Mouse (Mus musculus) cerebellum, adult 2 months (tissue): ENCODE data around the gene Asap2. TPM values are rescaled to one million over a fixed set of nuclear protein-coding genes. Genes with fewer than 3 reads are reported as not detected.
A peak's percentile ranks its signal among the peaks of the same experiment; 100 is the strongest.

ENCODE experiments used
- DNase-seq, 2 experiments: peaks; one replicate each; pipeline ENCODE4 v3.0.0; 2021
- H3K27ac ChIP-seq: fragments of 200-500 bp; 2 replicates; pipeline ENCODE4 v1.5.1; 2012; ENCODE audit warnings: low read length, control low read depth, inconsistent platforms; ENCODE audit not compliant: insufficient read depth
- H3K27me3 ChIP-seq: fragments of 200-500 bp; 2 replicates; pipeline ENCODE4 v1.6.1; 2012; ENCODE audit warnings: inconsistent platforms, mild to moderate bottlenecking, low read length, moderate library complexity; ENCODE audit not compliant: control insufficient read depth, insufficient read depth
- H3K4me1 ChIP-seq: fragments of 200-500 bp; 2 replicates; pipeline ENCODE4 v1.6.1; 2011; ENCODE audit warnings: low read length; ENCODE audit not compliant: control insufficient read depth, insufficient read depth
- H3K4me3 ChIP-seq: fragments of 200-500 bp; replicated peaks from 2 replicates; pipeline ENCODE3; 2011; ENCODE audit warnings: mild to moderate bottlenecking, low read depth, low read length, control low read depth; ENCODE audit not compliant: insufficient read depth
- CTCF ChIP-seq: fragments of 200-500 bp; IDR thresholded peaks from 2 replicates; pipeline ENCODE4 v1.5.1; 2011; ENCODE audit warnings: low read depth, mild to moderate bottlenecking, control low read depth, low read length, moderate library complexity, borderline replicate concordance; ENCODE audit not compliant: insufficient read depth
- POLR2A ChIP-seq: fragments of 200-500 bp; IDR thresholded peaks from 2 replicates; pipeline ENCODE4 v1.6.1; 2011; ENCODE audit warnings: low read length, control low read depth, borderline replicate concordance; ENCODE audit not compliant: insufficient read depth
- WGBS: fragments of 180-500 bp; shearing (Covaris S2); methylation state at CpG from one replicate; pipeline ENCODE4 v1.1.7; 2018; 5-methylcytosine and 5-hydroxymethylcytosine counted together
- polyA plus RNA-seq: library from polyadenylated mRNA; depleted of rRNA; stranded (reverse); fragments of >200 nt; gene quantifications from 2 replicates; pipeline ENCODE4 v1.2.3, GENCODE M21; 2012

The Asap2 gene
- polyA plus RNA-seq, 1 experiment = 27.1 TPM

DNA sequence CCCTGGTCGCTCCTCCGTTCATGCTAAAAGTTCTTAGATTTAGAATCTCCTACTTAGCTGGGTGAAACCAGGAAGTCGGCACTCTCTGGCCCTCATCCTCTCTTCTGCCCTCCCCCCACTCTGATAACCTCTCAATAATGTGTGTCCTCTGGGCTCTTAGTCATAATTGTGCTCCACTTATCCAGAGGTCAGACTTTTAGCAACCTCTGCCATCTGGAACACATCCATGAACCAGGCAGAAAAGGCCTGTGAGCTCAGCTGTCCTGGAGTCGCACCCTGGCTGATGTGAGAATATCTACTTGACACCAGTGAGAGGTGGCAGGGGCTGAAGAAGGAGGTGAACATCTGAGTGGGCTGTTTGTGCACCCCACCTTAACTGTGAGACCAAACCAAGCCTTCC, 156.6 kb downstream of the Asap2 start:
- H3K27me3 ChIP-seq = no peaks in the 10 kb centered on the region
- no peak overlapping the region for H3K27ac ChIP-seq
- no peak overlapping the region for H3K4me3 ChIP-seq
- 83% methylated on average over 4 of the region's 4 CpGs for WGBS
- TF ChIP-seq POLR2A (no peak), CTCF (no peak)
- DNase-seq = no peak
- peaks cover 17% of the 10 kb centered on the region for H3K4me1 ChIP-seq

DNA sequence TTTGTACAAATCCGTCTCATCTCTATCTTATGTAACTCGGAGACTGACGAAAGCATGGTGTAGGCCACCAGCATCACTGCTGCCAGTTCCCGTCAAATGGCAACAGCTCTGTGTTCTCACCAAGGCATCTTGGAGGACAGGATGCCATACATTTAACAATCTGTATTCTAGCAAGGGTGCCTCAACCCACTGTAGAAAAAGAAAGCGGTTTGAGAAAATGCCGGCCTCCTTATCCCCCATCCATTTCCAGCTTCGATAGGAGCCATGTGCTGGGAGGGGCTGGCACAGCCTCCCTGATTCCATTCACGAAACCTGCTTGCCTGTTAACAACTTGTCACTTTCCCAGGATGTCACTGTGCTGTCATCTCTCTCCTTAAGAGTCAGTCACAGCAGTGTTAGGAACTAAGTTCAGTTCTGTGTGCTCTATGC, 163.0 kb downstream of the Asap2 start:
- H3K27ac ChIP-seq = no peak overlapping the region
- WGBS = 42% methylated on average over 8 of the region's 8 CpGs

DNA sequence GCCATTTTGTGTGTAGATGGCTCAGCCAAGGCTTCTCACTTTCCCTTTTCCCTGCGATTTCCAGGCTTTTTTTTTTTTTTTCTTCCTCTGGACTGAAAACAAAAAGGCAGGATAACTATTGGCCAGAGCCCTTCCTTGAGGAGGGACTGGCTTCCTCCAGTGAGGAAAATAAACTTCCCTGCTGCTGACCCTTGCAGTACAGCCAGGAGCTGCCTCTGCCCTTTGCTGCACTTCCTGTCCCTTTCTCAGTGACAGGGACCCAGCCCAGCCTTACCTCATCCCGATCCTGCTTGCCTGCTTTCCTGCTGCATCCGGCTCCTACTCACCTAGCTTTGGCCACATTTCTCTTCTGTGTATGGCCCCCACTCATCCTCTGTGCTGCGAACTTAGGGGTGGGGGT, 164.8 kb downstream of the Asap2 start:
- 74% methylated on average over 4 of the region's 4 CpGs for WGBS
- TF ChIP-seq POLR2A (no peak), CTCF (no peak)
- DNase-seq = peak in 1 of 2 experiments; percentile 17
- Histone ChIP-seq H3K4me3 (no peak overlapping the region), H3K27ac (no peak overlapping the region), H3K27me3 (no peaks in the 10 kb centered on the region), H3K4me1 (peaks cover 30% of the 10 kb centered on the region)

More for the DNA sequence above, 163.0 kb downstream of the Asap2 start:
- no peak overlapping the region for H3K4me3 ChIP-seq
- peaks cover 26% of the 10 kb centered on the region for H3K4me1 ChIP-seq
- DNase-seq = peak; percentile 43 to 61
- TF ChIP-seq POLR2A = no peak
- TF ChIP-seq CTCF = no peak
- H3K27me3 ChIP-seq = no peaks in the 10 kb centered on the region

- Histone ChIP-seq H3K4me1 (peaks cover 32% of the 10 kb centered on the region), H3K4me3 (no peak overlapping the region), H3K27ac (no peak overlapping the region), H3K27me3 (no peaks in the 10 kb centered on the region)
- no peak for DNase-seq
- no peak for TF ChIP-seq CTCF
- TF ChIP-seq POLR2A = no peak
- WGBS = 53% methylated on average over 7 of the region's 7 CpGs
Observed at GRCm38 (mm10) chr12:21159304-21159703, 169.0 kb downstream of the Asap2 start.

- peak overlapping the region; percentile 13; the same call in 1 of the 2 replicates for H3K27ac ChIP-seq
- H3K4me3 ChIP-seq = peak overlapping the region; percentile 27
- H3K27me3 ChIP-seq = no peaks in the 10 kb centered on the region
- 16% methylated on average over 8 of the region's 8 CpGs for whole genome bisulfite sequencing
- DNase-seq = peak; percentile 65 to 66
- H3K4me1 ChIP-seq = peaks cover 32% of the 10 kb centered on the region
- TF ChIP-seq POLR2A (no peak), CTCF (no peak)
Observed at GRCm38 (mm10) chr12:21160327-21160828, 170.1 kb downstream of the Asap2 start.

DNA sequence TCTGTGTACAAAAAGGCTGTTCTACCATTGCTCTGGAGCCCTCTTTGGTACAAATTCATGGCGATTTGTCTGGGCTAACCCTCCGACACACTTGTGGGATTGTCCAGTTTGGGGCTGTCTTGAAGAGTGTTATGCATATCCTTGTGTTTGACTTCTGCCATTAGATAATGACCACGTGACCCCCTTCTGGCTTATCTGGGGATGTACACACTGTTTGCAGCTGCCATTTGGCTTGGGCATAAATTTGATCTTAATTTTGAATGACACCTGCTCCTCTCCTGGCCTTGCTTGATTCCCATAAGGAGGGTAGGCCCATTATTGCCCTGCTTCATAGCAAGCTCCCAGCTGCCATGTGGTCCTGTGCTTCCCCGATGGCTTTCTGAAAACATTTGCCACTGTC, 171.6 kb downstream of the Asap2 start:
- 91% methylated on average over 4 of the region's 4 CpGs for WGBS
- H3K4me3 ChIP-seq = no peak overlapping the region
- peaks cover 22% of the 10 kb centered on the region for H3K4me1 ChIP-seq
- no peaks in the 10 kb centered on the region for H3K27me3 ChIP-seq
- DNase-seq = no peak
- H3K27ac ChIP-seq = no peak overlapping the region
- TF ChIP-seq POLR2A (no peak), CTCF (no peak)

DNA sequence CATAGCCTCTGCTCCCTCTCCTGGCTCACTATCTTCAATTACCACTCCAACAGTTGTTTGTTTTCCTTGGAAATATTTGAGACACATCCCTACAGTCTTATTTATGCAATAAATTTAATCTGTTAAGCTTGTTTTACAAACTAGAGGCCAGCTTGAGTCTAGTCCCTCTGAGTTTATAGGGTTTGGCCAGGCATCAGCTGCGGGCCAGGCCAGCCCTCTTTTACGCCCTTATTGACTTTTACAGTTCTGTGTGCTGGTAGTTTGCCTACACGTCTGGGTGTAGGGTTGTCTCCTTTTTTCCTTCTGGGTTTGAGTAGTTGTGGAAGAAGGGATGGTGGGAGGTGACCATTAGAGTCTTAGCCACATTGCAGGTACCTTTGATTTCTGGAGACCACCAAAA, 173.4 kb downstream of the Asap2 start:
- Histone ChIP-seq H3K4me3 (no peak overlapping the region), H3K4me1 (peaks cover 22% of the 10 kb centered on the region), H3K27me3 (no peaks in the 10 kb centered on the region), H3K27ac (no peak overlapping the region)
- TF ChIP-seq CTCF = no peak
- TF ChIP-seq POLR2A = no peak
- DNase-seq = no peak
- 91% methylated on average over 3 of the region's 3 CpGs for WGBS

DNA sequence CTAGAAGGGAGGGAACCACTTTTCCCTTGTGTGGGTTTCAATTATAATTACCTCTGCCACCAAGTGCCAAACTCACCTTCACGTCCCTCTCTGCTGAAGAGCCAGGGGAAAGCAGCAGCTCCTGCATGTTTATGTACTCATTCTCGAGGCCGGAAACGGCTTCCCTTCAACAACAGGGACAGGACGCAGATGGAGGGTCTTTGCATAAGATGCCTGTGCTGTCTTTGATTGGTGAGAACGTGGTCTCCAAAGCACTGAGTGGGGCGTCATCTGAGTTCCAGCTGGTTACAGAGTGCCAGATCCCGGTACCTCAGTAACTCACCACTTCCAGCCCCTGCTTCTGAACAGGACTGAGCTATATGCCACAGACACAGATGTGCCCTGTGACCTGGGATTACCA, 174.0 kb downstream of the Asap2 start:
- H3K4me1 ChIP-seq = peaks cover 21% of the 10 kb centered on the region
- no peak for TF ChIP-seq CTCF
- no peak for TF ChIP-seq POLR2A
- 92% methylated on average over 8 of the region's 8 CpGs for WGBS

More for the DNA sequence above, 174.0 kb downstream of the Asap2 start:
- no peak overlapping the region for H3K27ac ChIP-seq
- no peak for DNase-seq
- H3K4me3 ChIP-seq = no peak overlapping the region
- no peaks in the 10 kb centered on the region for H3K27me3 ChIP-seq
